Mouse (Mus musculus): Measurements from ENCODE around the gene Cd207. TPM values are rescaled to one million over a fixed set of nuclear protein-coding genes. Genes with fewer than 3 reads are reported as not detected.

The Cd207 gene
- not detected for polyA plus RNA-seq (2012; fragmentation: generic; extraction: Trizol)

- H3K27me3 ChIP-seq (ENCODE audit: control insufficient read depth, insufficient read depth, insufficient read length): peaks cover 28% of the 10 kb centered on the region
- no peaks in the 10 kb centered on the region for H3K79me2 ChIP-seq (ENCODE audit: control insufficient read depth, insufficient read depth)
- H3K4me3 ChIP-seq: no peak within 1 kb of the TSS
- no peak within 1 kb of the TSS for H3K4me2 ChIP-seq (ENCODE audit: low read depth)
- no peak within 1 kb of the TSS for H3ac ChIP-seq (ENCODE audit: control insufficient read depth, insufficient read length)
- no peaks in the 10 kb centered on the region for H3K36me3 ChIP-seq (ENCODE audit: control insufficient read depth, insufficient read depth)
- TF ChIP-seq USF1 (IDR thresholded peaks at IDR 0.05; ENCODE audit: low read depth): no peak
- no peak for TF ChIP-seq REST (IDR thresholded peaks at IDR 0.05; ENCODE audit: insufficient read depth, insufficient read length)
These were observed at the start of gene Cd207 for GRCm38 (mm10) chr6:83677757-83678156. Gene Cd207, minus strand, starts transcription at chr6:83677857.

- Histone ChIP-seq H3K36me3 (ENCODE audit: control insufficient read depth, insufficient read depth) (no peaks in the 10 kb centered on the region), H3K4me3 (no peak overlapping the region), H3K4me2 (ENCODE audit: low read depth) (no peak overlapping the region), H3ac (ENCODE audit: control insufficient read depth, insufficient read length) (no peak overlapping the region), H3K27me3 (ENCODE audit: control insufficient read depth, insufficient read depth, insufficient read length) (peaks cover 4% of the 10 kb centered on the region), H3K79me2 (ENCODE audit: control insufficient read depth, insufficient read depth) (no peaks in the 10 kb centered on the region)
- TF ChIP-seq E2F4 (IDR thresholded peaks at IDR 0.05; ENCODE audit: insufficient read depth) (no peak), POLR2AphosphoS2 (IDR thresholded peaks at IDR 0.05; ENCODE audit: insufficient read length, low read depth) (no peak), CEBPB (IDR thresholded peaks at IDR 0.05; ENCODE audit: insufficient read depth, poor library complexity, severe bottlenecking) (no peak), REST (IDR thresholded peaks at IDR 0.05; ENCODE audit: insufficient read depth, insufficient read length) (no peak), MAX (IDR thresholded peaks at IDR 0.05; ENCODE audit: low read depth) (no peak), POLR2A (IDR thresholded peaks at IDR 0.05; ENCODE audit: insufficient read length, low read depth) (no peak), MYOG (IDR thresholded peaks at IDR 0.05; ENCODE audit: control insufficient read depth in 1 of 3, insufficient read depth in 1 of 3, insufficient read length in 2 of 3, low read depth in 2 of 3) (no peak), MYOD1 (IDR thresholded peaks at IDR 0.05; ENCODE audit: control insufficient read depth in 1 of 3, insufficient read length in 2 of 3, low read depth in 2 of 3) (no peak), TCF3 (IDR thresholded peaks at IDR 0.05; ENCODE audit: insufficient read length, low read depth) (no peak), TCF12 (IDR thresholded peaks at IDR 0.05; ENCODE audit: insufficient read depth, poor library complexity, severe bottlenecking) (no peak), SRF (IDR thresholded peaks at IDR 0.05; ENCODE audit: control insufficient read depth, insufficient read length, low read depth) (no peak), USF1 (IDR thresholded peaks at IDR 0.05; ENCODE audit: low read depth) (no peak)
These were observed 49.5 kb upstream of the Cd207 start for GRCm38 (mm10) chr6:83727178-83727577.

GRCm38 (mm10) chr6:83722526-83722925 is 44.9 kb upstream of the Cd207 start:
- peaks cover 37% of the 10 kb centered on the region for H3K27me3 ChIP-seq (ENCODE audit: control insufficient read depth, insufficient read depth, insufficient read length)
- TF ChIP-seq CEBPB (IDR thresholded peaks at IDR 0.05; ENCODE audit: insufficient read depth, poor library complexity, severe bottlenecking): no peak
- TF ChIP-seq MYOD1 (IDR thresholded peaks at IDR 0.05; ENCODE audit: control insufficient read depth in 1 of 3, insufficient read length in 2 of 3, low read depth in 2 of 3): no peak
- TF ChIP-seq USF1 (IDR thresholded peaks at IDR 0.05; ENCODE audit: low read depth): no peak
- no peak for TF ChIP-seq POLR2AphosphoS2 (IDR thresholded peaks at IDR 0.05; ENCODE audit: insufficient read length, low read depth)
- no peak for TF ChIP-seq MYOG (IDR thresholded peaks at IDR 0.05; ENCODE audit: control insufficient read depth in 1 of 3, insufficient read depth in 1 of 3, insufficient read length in 2 of 3, low read depth in 2 of 3)
- TF ChIP-seq TCF12 (IDR thresholded peaks at IDR 0.05; ENCODE audit: insufficient read depth, poor library complexity, severe bottlenecking): no peak
- TF ChIP-seq MAX (IDR thresholded peaks at IDR 0.05; ENCODE audit: low read depth): no peak
- TF ChIP-seq E2F4 (IDR thresholded peaks at IDR 0.05; ENCODE audit: insufficient read depth): no peak
- no peak for TF ChIP-seq TCF3 (IDR thresholded peaks at IDR 0.05; ENCODE audit: insufficient read length, low read depth)
- no peak for TF ChIP-seq REST (IDR thresholded peaks at IDR 0.05; ENCODE audit: insufficient read depth, insufficient read length)
- TF ChIP-seq POLR2A (IDR thresholded peaks at IDR 0.05; ENCODE audit: insufficient read length, low read depth): no peak
- TF ChIP-seq SRF (IDR thresholded peaks at IDR 0.05; ENCODE audit: control insufficient read depth, insufficient read length, low read depth): no peak
- H3K36me3 ChIP-seq (ENCODE audit: control insufficient read depth, insufficient read depth): no peaks in the 10 kb centered on the region
- no peak overlapping the region for H3K4me3 ChIP-seq
- no peak overlapping the region for H3K4me2 ChIP-seq (ENCODE audit: low read depth)
- H3K79me2 ChIP-seq (ENCODE audit: control insufficient read depth, insufficient read depth): no peaks in the 10 kb centered on the region
- no peak overlapping the region for H3ac ChIP-seq (ENCODE audit: control insufficient read depth, insufficient read length)

GRCm38 (mm10) chr6:83717026-83717425 is 39.4 kb upstream of the Cd207 start:
- no peak overlapping the region for H3K4me2 ChIP-seq (ENCODE audit: low read depth)
- H3K36me3 ChIP-seq (ENCODE audit: control insufficient read depth, insufficient read depth): no peaks in the 10 kb centered on the region
- peaks cover 83% of the 10 kb centered on the region for H3K27me3 ChIP-seq (ENCODE audit: control insufficient read depth, insufficient read depth, insufficient read length)
- H3ac ChIP-seq (ENCODE audit: control insufficient read depth, insufficient read length): no peak overlapping the region
- TF ChIP-seq TCF12 (IDR thresholded peaks at IDR 0.05; ENCODE audit: insufficient read depth, poor library complexity, severe bottlenecking): no peak
- no peaks in the 10 kb centered on the region for H3K79me2 ChIP-seq (ENCODE audit: control insufficient read depth, insufficient read depth)
- H3K4me3 ChIP-seq: no peak overlapping the region

GRCm38 (mm10) chr6:83715461-83716196 is 38.0 kb upstream of the Cd207 start:
- H3K79me2 ChIP-seq (ENCODE audit: control insufficient read depth, insufficient read depth): no peaks in the 10 kb centered on the region
- no peaks in the 10 kb centered on the region for H3K36me3 ChIP-seq (ENCODE audit: control insufficient read depth, insufficient read depth)
- no peak overlapping the region for H3ac ChIP-seq (ENCODE audit: control insufficient read depth, insufficient read length)
- no peak overlapping the region for H3K4me3 ChIP-seq
- TF ChIP-seq CEBPB (IDR thresholded peaks at IDR 0.05; ENCODE audit: insufficient read depth, poor library complexity, severe bottlenecking): no peak
- TF ChIP-seq POLR2AphosphoS2 (IDR thresholded peaks at IDR 0.05; ENCODE audit: insufficient read length, low read depth): no peak
- TF ChIP-seq MAX (IDR thresholded peaks at IDR 0.05; ENCODE audit: low read depth): no peak
- TF ChIP-seq POLR2A (IDR thresholded peaks at IDR 0.05; ENCODE audit: insufficient read length, low read depth): no peak
- TF ChIP-seq MYOG (IDR thresholded peaks at IDR 0.05; ENCODE audit: control insufficient read depth in 1 of 3, insufficient read depth in 1 of 3, insufficient read length in 2 of 3, low read depth in 2 of 3): no peak
- TF ChIP-seq REST (IDR thresholded peaks at IDR 0.05; ENCODE audit: insufficient read depth, insufficient read length): no peak
- no peak for TF ChIP-seq USF1 (IDR thresholded peaks at IDR 0.05; ENCODE audit: low read depth)
- H3K4me2 ChIP-seq (ENCODE audit: low read depth): no peak overlapping the region
- H3K27me3 ChIP-seq (ENCODE audit: control insufficient read depth, insufficient read depth, insufficient read length): peaks cover 77% of the 10 kb centered on the region

Measured in myocyte (in vitro differentiated cells).